Mouse (Mus musculus) layer of hippocampus, adult 9-11 months (tissue): Measurements from ENCODE around the gene Scfd2.
A peak's percentile ranks its signal among the peaks of the same experiment; 100 is the strongest.

ENCODE experiments used
- DNase-seq: peaks from one replicate; pipeline ENCODE4 v3.0.0; 2022

Scfd2 gene

DNA sequence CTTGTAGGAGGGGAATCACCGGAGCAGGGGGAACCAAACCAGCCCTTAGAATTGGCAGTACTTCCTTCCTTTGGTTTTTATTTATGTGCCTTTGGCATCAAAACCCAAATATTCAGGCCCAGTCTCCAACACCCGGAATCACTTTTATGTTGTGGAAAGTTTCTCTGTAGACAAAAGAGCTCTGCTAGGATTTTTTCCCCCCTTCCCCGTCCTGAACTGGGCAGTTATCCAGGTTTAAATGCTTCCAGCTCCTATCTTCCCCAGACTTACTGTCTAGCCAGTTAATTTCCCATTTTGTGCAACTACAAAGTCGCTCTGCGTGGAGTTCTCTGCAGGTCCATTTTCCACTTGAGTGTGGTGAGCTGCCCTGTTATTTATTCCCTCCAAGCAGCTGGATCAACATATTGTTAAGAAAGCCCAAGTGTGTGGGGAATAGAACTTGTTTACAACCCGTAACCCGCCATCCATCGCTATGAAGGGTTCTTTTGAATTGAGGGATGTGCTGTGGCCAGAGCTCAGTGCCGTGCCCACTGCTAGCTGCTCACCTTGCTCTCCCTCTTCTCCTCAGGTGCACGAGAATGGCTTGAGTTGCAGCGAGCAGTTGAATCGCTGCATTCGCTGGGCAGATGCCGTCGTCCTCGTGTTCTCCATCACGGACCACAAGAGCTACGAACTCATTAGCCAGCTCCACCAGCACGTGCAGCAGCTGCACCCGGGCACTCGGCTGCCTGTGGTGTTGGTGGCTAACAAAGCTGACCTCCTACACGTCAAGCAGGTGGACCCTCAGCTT lies 333.8 kb downstream of the Scfd2 start:
- DNase-seq: no peak

GRCm38 (mm10) chr5:74196307-74196618 lies 335.3 kb downstream of the Scfd2 start:
- no peak for DNase-seq

GRCm38 (mm10) chr5:74195614-74196306 lies 335.8 kb downstream of the Scfd2 start:
- no peak for DNase-seq

GRCm38 (mm10) chr5:74194841-74195613 lies 336.5 kb downstream of the Scfd2 start, which contains the start of gene Rasl11b:
Gene Rasl11b, plus strand, starts transcription at chr5:74195286.
- peak; percentile 94 for DNase-seq

- DNase-seq: no peak
These were observed 337.3 kb downstream of the Scfd2 start for GRCm38 (mm10) chr5:74194027-74194840.

DNA sequence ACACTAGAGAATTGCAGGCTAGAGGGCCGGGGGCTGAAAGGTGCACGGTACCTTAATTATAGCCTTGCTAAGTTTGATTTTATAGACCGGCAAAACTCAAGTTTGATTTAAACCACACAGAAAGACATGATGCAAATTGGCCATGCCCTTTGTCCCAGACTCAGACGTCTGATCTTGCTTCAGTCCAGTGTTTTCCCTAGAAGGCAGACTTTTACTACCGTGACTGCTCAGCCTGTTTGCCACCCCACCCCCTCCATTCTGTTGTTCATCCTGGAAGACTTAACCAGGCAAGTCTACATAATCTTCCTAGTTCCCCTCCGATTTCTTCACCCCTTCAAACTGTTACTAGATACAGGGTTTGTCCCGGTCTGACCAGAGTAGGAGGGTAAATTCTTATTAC lies 337.9 kb downstream of the Scfd2 start:
- no peak for DNase-seq

- no peak for DNase-seq
These were observed 338.6 kb downstream of the Scfd2 start for GRCm38 (mm10) chr5:74193008-74193407.

- DNase-seq: no peak
These were observed 340.6 kb downstream of the Scfd2 start for GRCm38 (mm10) chr5:74190911-74191310.

DNA sequence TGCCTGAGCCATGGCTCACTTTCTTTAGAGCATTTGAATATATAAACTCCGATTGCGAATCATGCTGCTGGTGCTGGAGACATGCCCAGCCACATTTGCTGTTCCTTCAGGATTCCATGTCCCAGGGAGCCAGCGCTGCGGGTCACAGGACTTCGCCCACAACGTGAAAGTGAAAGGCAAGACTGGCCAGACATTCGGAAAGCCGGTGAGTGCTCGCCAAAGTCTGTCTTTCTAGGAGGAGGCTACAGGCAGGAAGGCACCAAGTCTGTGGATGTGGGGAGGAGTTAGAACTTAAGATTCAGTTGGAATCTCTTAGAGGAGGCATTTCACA lies 341.4 kb downstream of the Scfd2 start:
- no peak for DNase-seq

- no peak for DNase-seq
These were observed 341.9 kb downstream of the Scfd2 start for GRCm38 (mm10) chr5:74189484-74190160.

GRCm38 (mm10) chr5:74188886-74189285 lies 342.7 kb downstream of the Scfd2 start:
- DNase-seq: no peak

DNA sequence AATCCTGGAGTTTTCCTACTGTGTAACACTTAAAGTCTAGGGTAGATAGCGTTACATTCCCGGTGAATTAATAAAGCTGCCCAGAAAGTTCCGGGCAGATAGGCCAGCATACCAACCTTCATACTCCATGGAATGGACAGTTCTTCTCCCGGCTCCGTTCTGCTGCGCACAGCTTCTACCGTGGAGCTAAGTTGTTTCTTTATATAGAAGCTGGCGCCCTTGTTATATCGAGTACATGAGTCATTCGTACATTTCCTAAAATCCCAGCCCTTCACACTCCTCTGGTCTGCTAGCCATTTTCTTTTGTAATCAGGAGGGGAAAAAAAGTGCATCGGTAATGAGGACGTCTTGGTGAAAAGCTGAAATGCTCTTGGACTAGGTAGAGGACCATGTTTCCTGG lies 343.5 kb downstream of the Scfd2 start:
- DNase-seq: no peak

GRCm38 (mm10) chr5:74184607-74185006 lies 347.0 kb downstream of the Scfd2 start:
- DNase-seq: no peak

DNA sequence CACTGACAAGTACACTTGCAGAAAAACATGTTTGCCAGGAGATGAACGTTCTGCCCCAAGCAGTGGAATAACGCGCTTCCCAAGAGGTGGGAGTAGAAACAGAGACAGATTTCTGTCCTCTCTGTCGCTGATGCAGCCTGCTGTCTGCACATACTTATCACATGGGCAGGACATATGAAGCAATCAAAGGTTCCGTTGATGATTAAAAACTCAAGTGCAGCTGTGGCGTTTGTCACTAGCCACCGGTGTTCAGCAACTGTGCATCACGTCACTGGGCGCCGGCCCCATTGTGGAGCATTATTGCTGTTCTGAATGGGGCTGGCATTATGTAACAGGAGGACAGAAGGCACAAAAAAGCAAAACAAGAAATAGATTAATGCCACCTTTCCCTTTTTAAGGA lies 348.4 kb downstream of the Scfd2 start:
- peak; percentile 68 for DNase-seq

DNA sequence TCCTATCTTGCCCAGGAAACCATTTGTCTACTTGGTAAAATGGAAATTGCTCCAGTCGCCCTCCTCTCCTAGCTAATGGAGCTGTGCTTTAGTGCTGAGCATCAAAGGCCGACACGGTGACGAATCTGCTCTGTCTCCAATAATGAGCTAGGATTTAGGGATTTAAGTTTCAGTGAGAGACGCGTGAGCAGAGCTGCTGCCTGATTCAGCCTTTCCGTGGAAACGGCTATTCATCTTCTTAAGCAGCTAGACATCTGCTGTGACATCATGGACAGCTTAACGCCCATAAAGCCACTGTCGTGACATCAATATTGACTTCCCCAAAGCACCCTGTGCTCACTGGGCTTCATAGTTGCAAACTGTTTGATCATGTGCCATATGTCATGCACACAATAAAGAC lies 351.3 kb downstream of the Scfd2 start:
- DNase-seq: no peak

- DNase-seq: no peak
These were observed 355.9 kb downstream of the Scfd2 start for GRCm38 (mm10) chr5:74175526-74176270.

- no peak for DNase-seq
These were observed 358.3 kb downstream of the Scfd2 start for GRCm38 (mm10) chr5:74173162-74173844.

GRCm38 (mm10) chr5:74172208-74172607 lies 359.4 kb downstream of the Scfd2 start:
- DNase-seq: no peak

- DNase-seq: no peak
These were observed 359.8 kb downstream of the Scfd2 start for GRCm38 (mm10) chr5:74171768-74172167.

- DNase-seq: no peak
These were observed 363.5 kb downstream of the Scfd2 start for GRCm38 (mm10) chr5:74168085-74168484.

- no peak for DNase-seq
These were observed 364.9 kb downstream of the Scfd2 start for GRCm38 (mm10) chr5:74166642-74167041.
